Mouse (Mus musculus) kidney, adult 2 months (tissue): ENCODE results near the gene Ttc30a2. TPM values are rescaled to one million over a fixed set of nuclear protein-coding genes. Genes with fewer than 3 reads are reported as not detected.

Source experiments
- DNase-seq: peaks from one replicate; pipeline ENCODE4 v3.0.0; 2021
- H3K27ac ChIP-seq: fragments of 200-500 bp; 2 replicates; pipeline ENCODE4 v1.5.1; 2012; ENCODE audit warnings: low read depth, low read length, control low read depth, inconsistent platforms; ENCODE audit not compliant: insufficient read depth
- H3K27me3 ChIP-seq: fragments of 200-500 bp; replicated peaks from 2 replicates; pipeline ENCODE4 v1.6.1; 2012; ENCODE audit warnings: mild to moderate bottlenecking, moderate library complexity, low read length, inconsistent platforms; ENCODE audit not compliant: control insufficient read depth, insufficient read depth
- H3K36me3 ChIP-seq: fragments of 200-500 bp; 2 replicates; pipeline ENCODE4 v1.6.1; 2012; ENCODE audit warnings: mild to moderate bottlenecking, moderate library complexity, low read length, inconsistent platforms; ENCODE audit not compliant: control insufficient read depth, insufficient read depth
- H3K4me1 ChIP-seq: fragments of 200-500 bp; 2 replicates; pipeline ENCODE4 v1.6.1; 2011; ENCODE audit warnings: low read length; ENCODE audit not compliant: control insufficient read depth, insufficient read depth
- H3K4me3 ChIP-seq: fragments of 200-500 bp; 2 replicates; pipeline ENCODE4 v1.5.1; 2011; ENCODE audit warnings: mild to moderate bottlenecking, low read depth, low read length, control low read depth; ENCODE audit not compliant: insufficient read depth
- CTCF ChIP-seq: fragments of 200-500 bp; conservative IDR thresholded peaks from 2 replicates; pipeline ENCODE4 v1.5.1; 2011; ENCODE audit warnings: low read depth, mild to moderate bottlenecking, control low read depth, low read length, moderate library complexity, mixed read lengths; ENCODE audit not compliant: insufficient read depth, insufficient read length
- POLR2A ChIP-seq: fragments of 200-500 bp; IDR thresholded peaks from one replicate; pipeline ENCODE4 v1.6.1; 2011; ENCODE audit warnings: low read depth, low read length, control low read depth
- WGBS: fragments of 180-500 bp; shearing (Covaris S2); methylation state at CpG from one replicate; pipeline ENCODE4 v1.1.7; 2018; 5-methylcytosine and 5-hydroxymethylcytosine counted together
- polyA plus RNA-seq: library from polyadenylated mRNA; depleted of rRNA; stranded (reverse); fragments of >200 nt; gene quantifications from 2 replicates; pipeline ENCODE4 v1.2.3, GENCODE M21; 2012

Ttc30a2 gene
- polyA plus RNA-seq, 1 experiment = 0.38 TPM

- TF ChIP-seq CTCF = no peak
- 74% methylated on average over 9 of the region's 9 CpGs for WGBS
- H3K4me1 ChIP-seq = no peaks in the 10 kb centered on the region
- no peaks in the 10 kb centered on the region for H3K36me3 ChIP-seq
- H3K27ac ChIP-seq = no peak overlapping the region
- DNase-seq = no peak
- H3K4me3 ChIP-seq = no peak overlapping the region
- H3K27me3 ChIP-seq = no peaks in the 10 kb centered on the region
Observed at GRCm38 (mm10) chr2:75974131-75974530, 3.8 kb downstream of the Ttc30a2 start.

GRCm38 (mm10) chr2:75964972-75965371, 13.0 kb downstream of the Ttc30a2 start:
- 19% methylated on average over 5 of the region's 5 CpGs for WGBS
- TF ChIP-seq CTCF (peak; percentile 28), POLR2A (no peak)

GRCm38 (mm10) chr2:75964512-75964911, 13.5 kb downstream of the Ttc30a2 start:
- peak; percentile 63 for DNase-seq
- no peaks in the 10 kb centered on the region for H3K36me3 ChIP-seq
- no peak overlapping the region for H3K4me3 ChIP-seq

More at GRCm38 (mm10) chr2:75964972-75965371, 13.0 kb downstream of the Ttc30a2 start:
- H3K27me3 ChIP-seq = no peaks in the 10 kb centered on the region
- no peaks in the 10 kb centered on the region for H3K36me3 ChIP-seq
- DNase-seq = peak; percentile 77
- no peak overlapping the region for H3K27ac ChIP-seq
- no peaks in the 10 kb centered on the region for H3K4me1 ChIP-seq
- no peak overlapping the region for H3K4me3 ChIP-seq

GRCm38 (mm10) chr2:75964051-75964450, 13.9 kb downstream of the Ttc30a2 start:
- no peaks in the 10 kb centered on the region for H3K27me3 ChIP-seq
- H3K4me3 ChIP-seq = no peak overlapping the region
- DNase-seq = no peak
- H3K4me1 ChIP-seq = no peaks in the 10 kb centered on the region
- WGBS = 71% methylated on average over 5 of the region's 5 CpGs
- no peak overlapping the region for H3K27ac ChIP-seq
- no peaks in the 10 kb centered on the region for H3K36me3 ChIP-seq
- TF ChIP-seq POLR2A (no peak), CTCF (no peak)

More at GRCm38 (mm10) chr2:75964512-75964911, 13.5 kb downstream of the Ttc30a2 start:
- Histone ChIP-seq H3K27me3 (no peaks in the 10 kb centered on the region), H3K27ac (no peak overlapping the region), H3K4me1 (no peaks in the 10 kb centered on the region)
- TF ChIP-seq POLR2A = no peak
- peak; percentile 62 for TF ChIP-seq CTCF
- 12% methylated on average over 14 of the region's 14 CpGs for WGBS

GRCm38 (mm10) chr2:75963211-75963840, 14.6 kb downstream of the Ttc30a2 start:
- Histone ChIP-seq H3K4me1 (no peaks in the 10 kb centered on the region), H3K27ac (no peak overlapping the region), H3K27me3 (no peaks in the 10 kb centered on the region), H3K4me3 (no peak overlapping the region), H3K36me3 (no peaks in the 10 kb centered on the region)
- 85% methylated on average over 10 of the region's 10 CpGs for WGBS
- no peak for DNase-seq
- TF ChIP-seq CTCF = no peak
- TF ChIP-seq POLR2A = no peak

GRCm38 (mm10) chr2:75960366-75961330, 17.3 kb downstream of the Ttc30a2 start:
- Histone ChIP-seq H3K36me3 (no peaks in the 10 kb centered on the region), H3K27me3 (no peaks in the 10 kb centered on the region), H3K27ac (no peak overlapping the region; the same call in 1 of the 2 replicates), H3K4me3 (no peak overlapping the region), H3K4me1 (no peaks in the 10 kb centered on the region)
- WGBS = 58% methylated on average over 15 of the region's 15 CpGs
- TF ChIP-seq CTCF = no peak
- DNase-seq = peak; percentile 57

GRCm38 (mm10) chr2:75959850-75960365, 18.1 kb downstream of the Ttc30a2 start:
- no peak overlapping the region for H3K4me3 ChIP-seq
- no peak for TF ChIP-seq CTCF
- TF ChIP-seq POLR2A = no peak
- DNase-seq = no peak
- no peaks in the 10 kb centered on the region for H3K36me3 ChIP-seq
- 52% methylated on average over 15 of the region's 15 CpGs for WGBS
- no peaks in the 10 kb centered on the region for H3K27me3 ChIP-seq
- no peaks in the 10 kb centered on the region for H3K4me1 ChIP-seq
- H3K27ac ChIP-seq = no peak overlapping the region
